Mouse (Mus musculus) layer of hippocampus, adult 9-11 months (tissue): ENCODE results near the gene Mtif2.
"Not testable (repeated sequence)": the region's sequence is repeated elsewhere in the genome, so short reads cannot be mapped to it uniquely, and the experiment has no call there.

ENCODE experiments used
- DNase-seq: peaks from one replicate; pipeline ENCODE4 v3.0.0; 2022

The Mtif2 gene

GRCm38 (mm10) chr11:29525988-29526794 is at the start of gene Mtif2:
Gene Mtif2, plus strand, starts transcription at chr11:29526408.
- peak; percentile 67 for DNase-seq

- no peak for DNase-seq
Observed at GRCm38 (mm10) chr11:29493135-29493534, 33.1 kb upstream of the Mtif2 start.

- no peak for DNase-seq
Observed at GRCm38 (mm10) chr11:29496962-29497361, 29.2 kb upstream of the Mtif2 start.

- no peak for DNase-seq
Observed at GRCm38 (mm10) chr11:29503948-29504893, 22.0 kb upstream of the Mtif2 start.

GRCm38 (mm10) chr11:29504899-29505625 is 21.1 kb upstream of the Mtif2 start:
- no peak for DNase-seq

GRCm38 (mm10) chr11:29509421-29509820 is 16.8 kb upstream of the Mtif2 start:
- DNase-seq, result no peak

- no peak for DNase-seq
Observed at GRCm38 (mm10) chr11:29512818-29513535, 13.2 kb upstream of the Mtif2 start.

- DNase-seq, result no peak
Observed at GRCm38 (mm10) chr11:29514325-29514681, 11.9 kb upstream of the Mtif2 start.

GRCm38 (mm10) chr11:29514682-29515412 is 11.4 kb upstream of the Mtif2 start, which contains the start of gene Prorsd1:
Gene Prorsd1, minus strand, starts transcription at chr11:29515033.
- peak; percentile 82 for DNase-seq

GRCm38 (mm10) chr11:29538201-29538600 is 12.0 kb downstream of the Mtif2 start:
- DNase-seq, result no peak

- no peak for DNase-seq
Observed at GRCm38 (mm10) chr11:29544225-29544945, 18.2 kb downstream of the Mtif2 start.

- DNase-seq, result not testable (repeated sequence)
Observed at GRCm38 (mm10) chr11:29545150-29545752, 19.0 kb downstream of the Mtif2 start.

GRCm38 (mm10) chr11:29546297-29546696 is 20.1 kb downstream of the Mtif2 start:
- DNase-seq, result not testable (repeated sequence)

- no peak for DNase-seq
Observed at GRCm38 (mm10) chr11:29546762-29547161, 20.6 kb downstream of the Mtif2 start.

GRCm38 (mm10) chr11:29547249-29547751 is 21.1 kb downstream of the Mtif2 start:
- no peak for DNase-seq

- peak; percentile 91 for DNase-seq
Observed at GRCm38 (mm10) chr11:29547752-29548503, 21.7 kb downstream of the Mtif2 start, which contains the start of the genes Clhc1 and Rps27a. Gene Clhc1, plus strand, starts transcription at chr11:29547950. Gene Rps27a, minus strand, starts transcription at chr11:29548109.

- DNase-seq, result no peak
Observed at GRCm38 (mm10) chr11:29548504-29549424, 22.6 kb downstream of the Mtif2 start.

GRCm38 (mm10) chr11:29549425-29549778 is 23.2 kb downstream of the Mtif2 start:
- DNase-seq, result no peak
